Mouse (Mus musculus) urinary bladder, adult 2 months (tissue): ENCODE measurements around the gene Smbd1. TPM values are rescaled to one million over a fixed set of nuclear protein-coding genes. Genes with fewer than 3 reads are reported as not detected.

Experiments
- DNase-seq: peaks from one replicate; pipeline ENCODE4 v3.0.0; 2022; ENCODE audit warnings: low spot score
- polyA plus RNA-seq: library from polyadenylated mRNA; depleted of rRNA; stranded (reverse); fragments of >200 nt; gene quantifications from 2 replicates; pipeline ENCODE4 v1.2.3, GENCODE M21; 2012; rRNA removed

The Smbd1 gene
- polyA plus RNA-seq = not detected in 2 replicates

- DNase-seq = no peak
Measured at GRCm38 (mm10) chr16:32810321-32810720, at the start of gene Smbd1. Gene Smbd1, minus strand, starts transcription at chr16:32810477.

- peak; percentile 32 for DNase-seq
Measured at GRCm38 (mm10) chr16:32858771-32859636, 48.7 kb upstream of the Smbd1 start.

- DNase-seq = no peak
Measured at GRCm38 (mm10) chr16:32858356-32858755, 48.1 kb upstream of the Smbd1 start.

GRCm38 (mm10) chr16:32856751-32857150, 46.5 kb upstream of the Smbd1 start:
- DNase-seq = no peak

- DNase-seq = no peak
Measured at GRCm38 (mm10) chr16:32854050-32854571, 43.8 kb upstream of the Smbd1 start.

- DNase-seq = no peak
Measured at GRCm38 (mm10) chr16:32853492-32854049, 43.3 kb upstream of the Smbd1 start.

GRCm38 (mm10) chr16:32849042-32849830, 39.0 kb upstream of the Smbd1 start:
- no peak for DNase-seq

- no peak for DNase-seq
Measured at GRCm38 (mm10) chr16:32847103-32847502, 36.8 kb upstream of the Smbd1 start.

GRCm38 (mm10) chr16:32831501-32831900, 21.2 kb upstream of the Smbd1 start:
- DNase-seq = no peak

GRCm38 (mm10) chr16:32829104-32829503, 18.8 kb upstream of the Smbd1 start:
- no peak for DNase-seq

- no peak for DNase-seq
Measured at GRCm38 (mm10) chr16:32826521-32826920, 16.2 kb upstream of the Smbd1 start.

- no peak for DNase-seq
Measured at GRCm38 (mm10) chr16:32825380-32825779, 15.1 kb upstream of the Smbd1 start.

- no peak for DNase-seq
Measured at GRCm38 (mm10) chr16:32824061-32824460, 13.8 kb upstream of the Smbd1 start.

GRCm38 (mm10) chr16:32823487-32823886, 13.2 kb upstream of the Smbd1 start:
- DNase-seq = no peak

- DNase-seq = no peak
Measured at GRCm38 (mm10) chr16:32822881-32823280, 12.6 kb upstream of the Smbd1 start.

GRCm38 (mm10) chr16:32822450-32822827, 12.2 kb upstream of the Smbd1 start:
- DNase-seq = no peak

GRCm38 (mm10) chr16:32821772-32822449, 11.6 kb upstream of the Smbd1 start:
- no peak for DNase-seq

GRCm38 (mm10) chr16:32818441-32818840, 8.2 kb upstream of the Smbd1 start:
- DNase-seq = no peak

- DNase-seq = no peak
Measured at GRCm38 (mm10) chr16:32818036-32818435, 7.8 kb upstream of the Smbd1 start.

GRCm38 (mm10) chr16:32815160-32815605, 4.9 kb upstream of the Smbd1 start:
- no peak for DNase-seq

- DNase-seq = no peak
Measured at GRCm38 (mm10) chr16:32814539-32814938, 4.3 kb upstream of the Smbd1 start.

GRCm38 (mm10) chr16:32813771-32814170, 3.5 kb upstream of the Smbd1 start:
- DNase-seq = no peak
